Mouse (Mus musculus) E14TG2a.4 (cell line): ENCODE measurements around the gene Slc22a17.
"Not testable (repeated sequence)": the region's sequence is repeated elsewhere in the genome, so short reads cannot be mapped to it uniquely, and the experiment has no call there.

Experiments
- H3K27me3 ChIP-seq: 2 replicates; pipeline ENCODE4 v1.6.1; 2014; ENCODE audit warnings: low read length, control low read depth; ENCODE audit not compliant: insufficient read depth
- H3K36me3 ChIP-seq: 2 replicates; pipeline ENCODE4 v1.6.1; 2014; ENCODE audit warnings: low read length, control low read depth; ENCODE audit not compliant: insufficient read depth
- H3K4me1 ChIP-seq: replicated peaks from 2 replicates; pipeline ENCODE4 v1.6.1; 2014; ENCODE audit warnings: low read depth, low read length, control low read depth
- H3K4me3 ChIP-seq: replicated peaks from 2 replicates; pipeline ENCODE4 v1.5.1; 2014; ENCODE audit warnings: mild to moderate bottlenecking, low read length
- H3K9me3 ChIP-seq: 2 replicates; pipeline ENCODE4 v1.6.1; 2014; ENCODE audit warnings: low read length, control low read depth
- CTCF ChIP-seq: conservative IDR thresholded peaks from 2 replicates; pipeline ENCODE4 v1.5.1; 2014; ENCODE audit warnings: low read length
- NANOG ChIP-seq: IDR thresholded peaks from 2 replicates; pipeline ENCODE4 v1.6.1; 2014; ENCODE audit warnings: borderline replicate concordance, low read length, mixed read lengths
- POU5F1 ChIP-seq: IDR thresholded peaks from 2 replicates; pipeline ENCODE4 v1.6.1; 2014; ENCODE audit warnings: low read length, borderline replicate concordance

The Slc22a17 gene

DNA sequence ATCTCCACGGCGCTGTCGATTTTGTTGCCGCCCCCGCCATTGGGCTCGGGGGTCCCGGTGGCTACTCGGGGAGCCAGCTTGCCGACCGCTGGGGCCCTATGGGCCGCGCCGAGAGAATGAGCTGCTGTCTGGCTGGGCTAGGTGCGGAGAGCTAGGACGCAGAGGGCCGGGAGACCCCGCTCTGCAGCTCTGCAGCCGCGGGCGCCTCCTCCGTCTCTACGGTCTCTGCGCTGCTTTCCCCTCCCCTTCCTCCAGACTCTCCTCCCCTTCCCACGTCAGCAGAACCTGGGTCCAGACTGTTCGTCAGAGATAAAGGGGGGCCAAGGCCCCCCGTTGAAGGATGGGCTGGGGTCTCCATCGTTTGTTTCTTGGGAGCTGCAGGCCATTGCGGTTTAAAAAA is at the start of gene Slc22a17:
Gene Slc22a17 (minus strand): TSS at position 247 of the 400 bp plus-strand sequence.
- Histone ChIP-seq H3K4me3 (peak within 1 kb of the TSS; percentile 85), H3K36me3 (peaks cover 25% of the 10 kb centered on the region), H3K9me3 (no peaks in the 10 kb centered on the region)

GRCm38 (mm10) chr14:54962714-54963113 is 49.8 kb upstream of the Slc22a17 start:
- Histone ChIP-seq H3K4me1 (peaks cover 6% of the 10 kb centered on the region; the same call in 1 of the 2 replicates), H3K27me3 (peaks cover 73% of the 10 kb centered on the region), H3K4me3 (no peak overlapping the region), H3K36me3 (no peaks in the 10 kb centered on the region), H3K9me3 (no peaks in the 10 kb centered on the region)
- no peak for TF ChIP-seq POU5F1
- no peak for TF ChIP-seq CTCF
- TF ChIP-seq NANOG = no peak

More for the DNA sequence above, at the start of gene Slc22a17:
- TF ChIP-seq CTCF (no peak), POU5F1 (no peak), NANOG (no peak)
- H3K4me1 ChIP-seq = peaks cover 27% of the 10 kb centered on the region
- peaks cover 69% of the 10 kb centered on the region for H3K27me3 ChIP-seq

DNA sequence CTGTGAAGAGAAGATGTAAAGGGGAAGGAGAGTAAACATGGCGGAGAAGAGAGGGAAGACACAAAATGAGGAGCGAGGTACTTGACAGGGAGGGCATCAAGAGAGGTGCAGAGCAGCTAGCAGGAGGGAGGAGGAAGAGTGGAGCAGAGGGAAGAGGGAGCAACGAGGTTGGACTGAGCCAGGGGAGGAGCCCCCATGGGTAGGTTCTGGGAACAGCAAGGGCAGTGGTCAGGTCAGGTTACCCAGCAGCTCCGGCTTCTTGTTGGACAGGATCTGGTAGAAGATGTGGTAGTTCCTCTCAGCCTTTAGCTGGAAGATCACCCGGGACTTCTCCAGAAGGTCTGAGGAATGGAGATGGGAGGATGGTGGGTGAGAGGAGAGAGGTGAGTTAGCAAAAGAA is 48.6 kb upstream of the Slc22a17 start:
- no peaks in the 10 kb centered on the region for H3K36me3 ChIP-seq

GRCm38 (mm10) chr14:54960769-54961168 is 47.8 kb upstream of the Slc22a17 start:
- peaks cover 10% of the 10 kb centered on the region; the same call in 1 of the 2 replicates for H3K4me1 ChIP-seq
- peaks cover 59% of the 10 kb centered on the region for H3K27me3 ChIP-seq
- no peaks in the 10 kb centered on the region for H3K9me3 ChIP-seq
- no peaks in the 10 kb centered on the region for H3K36me3 ChIP-seq
- H3K4me3 ChIP-seq = no peak overlapping the region
- no peak for TF ChIP-seq NANOG
- TF ChIP-seq CTCF = no peak
- TF ChIP-seq POU5F1 = no peak

More for the DNA sequence above, 48.6 kb upstream of the Slc22a17 start:
- Histone ChIP-seq H3K27me3 (peaks cover 65% of the 10 kb centered on the region), H3K4me3 (no peak overlapping the region), H3K4me1 (peaks cover 7% of the 10 kb centered on the region; the same call in 1 of the 2 replicates), H3K9me3 (no peaks in the 10 kb centered on the region)
- TF ChIP-seq POU5F1 = no peak
- no peak for TF ChIP-seq NANOG
- TF ChIP-seq CTCF = no peak

GRCm38 (mm10) chr14:54959853-54960613 is 47.1 kb upstream of the Slc22a17 start:
- not testable (repeated sequence) for H3K9me3 ChIP-seq, H3K4me1 ChIP-seq, H3K36me3 ChIP-seq, H3K4me3 ChIP-seq
- peaks cover 59% of the 10 kb centered on the region for H3K27me3 ChIP-seq

DNA sequence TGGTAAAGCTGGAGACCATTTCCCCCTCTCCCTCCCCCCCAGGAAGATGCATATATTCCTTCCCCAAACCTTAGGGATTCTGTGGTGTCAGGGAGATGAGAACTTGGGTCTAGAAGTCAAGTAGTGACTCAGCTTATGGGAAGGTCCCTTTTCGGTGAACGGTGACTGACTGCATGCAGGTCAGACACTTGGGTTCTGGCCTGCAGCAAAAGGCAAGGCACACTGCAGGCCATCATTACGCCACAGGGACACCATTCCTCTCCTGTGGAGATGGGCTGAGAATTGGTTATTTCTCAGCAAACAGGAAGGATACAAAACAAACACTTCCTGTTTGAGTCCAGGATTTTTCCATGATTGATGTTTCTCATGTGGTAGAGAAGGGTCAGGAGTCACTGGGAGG is 46.3 kb upstream of the Slc22a17 start:
- Histone ChIP-seq H3K27me3 (peaks cover 54% of the 10 kb centered on the region), H3K4me3 (no peak overlapping the region), H3K4me1 (peaks cover 4% of the 10 kb centered on the region; the same call in 1 of the 2 replicates), H3K9me3 (no peaks in the 10 kb centered on the region), H3K36me3 (no peaks in the 10 kb centered on the region)
- TF ChIP-seq NANOG (no peak), POU5F1 (no peak), CTCF (no peak)

DNA sequence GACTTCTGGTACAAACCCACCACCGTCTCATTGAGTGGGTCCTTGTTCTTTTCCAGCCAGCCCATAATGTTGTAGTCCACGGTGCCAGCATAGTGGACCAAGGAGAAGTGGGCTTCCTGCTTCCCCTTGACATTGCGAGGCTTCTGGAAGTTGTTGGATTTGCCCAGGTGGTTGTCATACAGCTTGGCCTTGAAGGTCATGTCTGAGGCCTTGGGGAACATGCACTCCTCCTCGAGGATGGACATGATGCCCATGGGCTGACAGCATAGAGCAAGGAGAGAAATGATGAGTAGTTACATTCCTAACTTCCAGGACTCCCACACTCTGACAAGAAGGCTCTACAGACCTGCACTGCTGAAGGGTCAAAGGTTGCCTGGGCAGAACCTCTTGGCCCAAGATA is 45.6 kb upstream of the Slc22a17 start:
- Histone ChIP-seq H3K36me3 (no peaks in the 10 kb centered on the region), H3K4me3 (no peak overlapping the region), H3K9me3 (no peaks in the 10 kb centered on the region), H3K27me3 (peaks cover 55% of the 10 kb centered on the region), H3K4me1 (peaks cover 4% of the 10 kb centered on the region; the same call in 1 of the 2 replicates)
- no peak for TF ChIP-seq CTCF

GRCm38 (mm10) chr14:54956533-54956932 is 43.6 kb upstream of the Slc22a17 start:
- Histone ChIP-seq H3K4me3 (peak overlapping the region; percentile 57), H3K4me1 (peaks cover 4% of the 10 kb centered on the region; the same call in 1 of the 2 replicates), H3K9me3 (no peaks in the 10 kb centered on the region), H3K27me3 (peaks cover 61% of the 10 kb centered on the region), H3K36me3 (no peaks in the 10 kb centered on the region)
- no peak for TF ChIP-seq POU5F1
- no peak for TF ChIP-seq CTCF

GRCm38 (mm10) chr14:54955481-54955880 is 42.5 kb upstream of the Slc22a17 start:
- H3K4me3 ChIP-seq = no peak overlapping the region
- TF ChIP-seq POU5F1 = no peak
- no peak for TF ChIP-seq NANOG
- TF ChIP-seq CTCF = no peak
- H3K27me3 ChIP-seq = peaks cover 62% of the 10 kb centered on the region
- H3K36me3 ChIP-seq = no peaks in the 10 kb centered on the region
- H3K4me1 ChIP-seq = peaks cover 4% of the 10 kb centered on the region; the same call in 1 of the 2 replicates
- no peaks in the 10 kb centered on the region for H3K9me3 ChIP-seq
